Mouse (Mus musculus): ENCODE results near the gene Sncg. TPM values are rescaled to one million over a fixed set of nuclear protein-coding genes. Genes with fewer than 3 reads are reported as not detected.
A peak's percentile ranks its signal among the peaks of the same experiment; 100 is the strongest.
"Not testable (repeated sequence)": the region's sequence is repeated elsewhere in the genome, so short reads cannot be mapped to it uniquely, and the experiment has no call there.

Gene Sncg
- 100 to 1,000 TPM in 1 of 4 experiments, 10 to 100 TPM in 3; 19.1 to 206 (median 82.2) TPM for total RNA-seq (2022)

DNA sequence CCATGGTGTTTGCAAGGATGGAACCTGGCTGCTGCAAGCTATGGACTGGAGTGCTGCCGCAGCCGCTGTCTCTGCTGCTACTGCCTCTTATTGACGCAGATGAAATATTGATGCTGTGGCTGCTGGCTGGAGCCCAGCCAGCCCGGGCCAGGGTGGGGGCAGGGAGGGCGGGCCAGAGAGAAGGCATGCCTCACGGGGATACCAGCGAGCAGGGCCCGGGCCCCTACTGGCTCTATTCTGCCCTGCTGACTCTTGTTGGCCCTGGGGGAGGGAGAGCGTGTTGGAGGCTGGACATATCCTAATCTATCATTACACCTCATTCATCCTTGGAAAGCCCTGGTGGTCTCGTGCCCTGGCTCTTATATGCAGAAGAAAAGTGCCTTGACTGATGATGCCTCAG is at the start of gene Sncg:
Gene Sncg (minus strand): TSS at position 213 of the 400 bp plus-strand sequence.
- DNase-seq: no peak

DNA sequence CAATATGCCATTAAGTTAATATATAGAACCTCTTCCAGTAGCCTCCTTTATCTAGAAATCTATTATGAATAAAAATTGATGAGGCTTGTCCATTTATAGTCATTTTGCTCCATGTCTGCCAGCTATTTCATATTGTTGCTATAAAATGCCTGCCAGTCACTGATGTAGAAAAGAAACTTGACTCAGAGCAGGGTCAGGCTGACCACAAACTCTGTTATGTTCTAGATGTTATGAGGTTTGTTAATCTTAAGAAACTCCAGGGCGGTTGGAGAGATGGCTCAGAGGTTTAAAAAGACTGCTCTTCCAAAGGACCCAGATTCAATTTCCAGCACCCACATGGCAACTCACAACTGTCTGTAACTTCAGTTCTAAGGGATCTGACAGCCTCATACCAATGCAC is 46.5 kb upstream of the Sncg start:
- no peak for DNase-seq

DNA sequence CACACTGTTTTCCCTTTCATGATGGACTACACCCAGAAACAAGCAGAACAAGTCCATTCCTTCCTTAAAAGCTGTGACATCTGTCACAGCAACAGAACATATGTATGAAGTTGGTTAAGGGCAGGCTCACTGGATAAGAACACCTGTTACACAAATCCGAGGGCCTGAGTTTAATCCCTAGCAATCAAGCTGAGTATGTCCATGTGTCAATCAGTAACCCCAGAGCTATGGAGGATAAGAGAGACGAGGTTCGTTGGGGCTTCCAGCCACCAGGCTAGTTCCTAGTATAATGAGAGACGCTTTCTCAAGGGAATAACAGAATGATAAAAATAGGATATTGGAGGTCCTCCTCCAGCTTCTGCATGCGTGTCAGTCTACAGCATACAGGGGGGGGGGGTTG is 42.9 kb upstream of the Sncg start:
- no peak for DNase-seq

DNA sequence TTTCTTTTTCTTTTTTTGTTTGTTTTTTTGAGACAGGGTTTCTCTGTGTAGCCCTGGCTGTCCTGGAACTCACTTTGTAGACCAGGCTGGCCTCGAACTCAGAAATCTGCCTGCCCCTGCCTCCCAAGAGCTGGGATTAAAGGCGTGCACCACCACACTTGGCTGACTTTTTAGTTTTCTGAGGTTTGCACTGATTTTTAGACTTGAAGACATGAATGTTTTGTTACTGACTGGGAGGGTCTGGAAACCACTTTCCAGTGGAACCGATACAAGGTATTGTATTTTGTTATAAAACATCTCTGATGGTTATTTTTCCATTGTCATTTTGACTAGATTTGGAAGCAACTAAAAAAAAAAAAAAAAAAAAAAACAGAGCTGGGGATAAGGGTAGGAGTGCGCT is 42.4 kb upstream of the Sncg start:
- DNase-seq: not testable (repeated sequence)

DNA sequence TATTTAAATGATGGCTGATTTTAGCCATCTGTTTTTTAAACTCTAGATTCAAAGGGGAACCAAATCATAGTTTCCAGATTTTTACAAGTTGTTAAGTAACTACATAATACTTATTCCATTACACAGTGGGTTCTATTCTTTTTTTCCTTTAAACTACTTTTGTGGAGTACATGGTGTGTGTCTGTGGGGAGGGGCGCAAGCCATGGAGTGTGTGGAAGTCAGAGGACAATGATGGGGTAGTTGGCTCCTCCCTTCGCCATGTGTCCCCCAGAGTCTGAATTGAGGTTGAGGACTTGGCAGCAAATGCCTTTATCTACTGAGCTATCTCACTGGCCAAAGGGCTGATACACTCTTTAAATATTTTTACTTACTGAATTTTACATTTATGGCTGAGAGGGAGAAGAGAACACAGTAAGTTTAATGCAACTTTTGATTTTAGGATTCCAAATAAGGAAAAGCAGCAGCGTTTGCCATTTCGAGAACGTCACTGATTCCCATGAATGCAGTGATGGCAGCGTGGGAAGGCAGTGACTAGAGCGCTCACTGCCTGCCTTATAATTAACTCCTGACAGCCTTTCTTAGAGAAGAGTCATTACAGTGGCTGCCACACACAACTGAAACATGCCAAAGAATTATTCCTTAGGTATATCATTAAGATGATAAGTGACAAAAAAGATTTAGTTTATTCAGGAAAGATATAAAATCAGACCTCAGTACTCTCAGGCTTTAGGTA is 37.7 kb upstream of the Sncg start:
- no peak for DNase-seq

DNA sequence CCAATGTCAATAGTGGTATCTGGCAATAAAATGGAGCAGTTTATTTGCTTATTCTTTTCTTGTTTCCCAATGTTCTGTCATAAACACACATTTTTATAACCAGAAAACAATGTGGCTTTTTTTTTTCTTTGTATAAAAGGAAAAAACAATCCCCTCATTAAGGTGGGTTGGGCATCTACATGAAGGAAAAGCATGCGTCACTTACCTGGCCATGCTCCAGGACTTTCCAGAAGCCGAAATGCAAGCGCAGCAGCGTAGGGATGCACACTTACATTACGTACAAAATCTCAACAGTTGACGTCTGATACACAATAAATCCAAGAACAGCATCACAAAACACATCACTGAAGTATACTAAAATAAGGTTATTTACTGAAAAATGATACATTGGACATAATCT is 36.1 kb upstream of the Sncg start:
- no peak for DNase-seq

DNA sequence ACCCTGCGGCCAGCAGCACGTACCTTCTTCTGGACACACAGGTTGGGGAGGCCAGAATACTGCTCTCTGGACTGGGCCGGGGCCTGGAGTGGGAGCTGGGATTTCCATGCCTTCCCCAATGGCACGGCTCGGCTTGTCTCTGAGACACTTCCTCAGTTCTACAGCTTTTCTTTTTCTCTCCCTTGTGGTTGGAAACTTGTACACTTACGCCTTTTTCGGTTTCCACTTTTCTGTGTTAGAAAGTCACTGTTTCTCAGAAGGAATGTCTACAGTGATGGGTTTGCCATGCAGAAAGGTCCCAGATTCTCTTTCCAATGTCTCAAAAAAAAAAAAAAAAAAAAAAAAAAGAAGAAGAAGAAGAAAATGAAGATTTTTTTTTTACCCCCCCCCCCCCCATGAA is 28.8 kb upstream of the Sncg start:
- DNase-seq: no peak

DNA sequence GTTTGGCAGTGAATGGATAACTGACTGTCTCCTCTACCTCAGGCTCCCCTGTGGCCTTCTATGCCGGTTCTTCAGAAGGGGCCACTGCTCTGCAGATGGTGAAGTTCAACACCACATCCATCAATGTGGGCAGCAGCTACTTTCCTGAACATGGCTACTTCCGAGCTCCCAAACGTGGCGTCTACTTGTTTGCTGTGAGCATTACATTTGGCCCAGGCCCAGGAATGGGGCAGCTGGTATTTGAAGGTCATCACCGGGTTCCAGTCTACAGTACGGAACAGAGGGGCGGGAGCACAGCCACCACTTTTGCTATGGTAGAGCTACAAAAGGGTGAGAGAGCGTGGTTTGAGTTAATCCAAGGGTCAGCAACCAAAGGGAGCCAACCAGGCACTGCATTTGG is 28.3 kb upstream of the Sncg start:
- no peak for DNase-seq

DNA sequence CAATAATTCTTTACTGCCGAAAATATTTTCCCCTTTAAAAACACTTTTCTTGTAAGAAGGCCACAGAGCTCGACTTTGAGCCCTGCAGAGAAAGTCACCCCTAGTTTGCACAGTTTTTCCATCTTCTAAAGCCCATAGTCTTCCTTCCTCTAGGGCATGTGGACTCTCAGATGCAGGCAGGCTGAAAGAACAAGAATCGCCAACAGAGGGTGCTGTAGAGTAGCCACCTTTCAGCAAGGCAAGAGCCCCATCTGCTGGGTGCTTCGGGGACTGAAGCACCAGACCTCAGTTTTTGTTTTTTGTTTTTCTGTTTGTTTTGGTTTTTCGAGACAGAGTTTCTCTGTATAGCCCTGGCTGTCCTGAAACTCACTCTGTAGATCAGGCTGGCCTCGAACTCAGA is 26.5 kb upstream of the Sncg start:
- DNase-seq: peak; percentile 60

DNA sequence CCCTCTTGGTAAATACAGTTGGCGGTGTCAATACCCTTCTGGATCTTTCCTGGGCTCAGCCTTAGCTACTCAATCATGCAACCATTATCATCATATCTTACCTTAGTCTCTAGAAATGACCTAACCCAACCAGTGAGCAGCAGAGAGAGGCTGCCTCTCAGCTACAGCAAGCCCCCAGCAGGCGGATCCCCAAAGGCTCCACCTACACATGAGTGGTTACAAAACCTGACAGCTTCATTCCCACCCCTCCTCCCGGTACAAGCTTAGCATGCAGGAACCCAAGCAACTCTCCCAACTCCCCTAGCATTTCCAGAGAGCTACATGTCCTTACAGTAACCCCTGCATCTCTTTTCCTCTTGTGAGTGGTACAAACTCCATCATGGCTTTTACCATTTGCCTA is 25.4 kb upstream of the Sncg start:
- no peak for DNase-seq

DNA sequence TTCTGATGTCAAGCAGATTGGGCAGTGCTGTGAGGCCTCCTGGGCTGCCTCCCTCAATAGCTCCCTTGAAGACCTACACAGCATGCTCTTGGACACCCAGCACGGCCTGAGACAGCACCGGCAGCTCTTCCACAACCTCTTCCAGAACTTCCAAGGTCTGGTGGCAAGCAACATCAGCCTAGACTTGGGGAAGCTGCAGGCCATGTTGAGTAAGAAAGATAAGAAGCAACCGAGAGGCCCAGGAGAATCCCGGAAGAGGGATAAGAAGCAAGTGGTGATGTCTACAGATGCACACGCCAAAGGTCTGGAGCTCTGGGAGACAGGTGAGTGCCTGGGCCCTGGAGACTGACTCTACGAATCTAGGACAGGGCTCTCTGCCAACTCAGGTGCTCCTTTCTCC is 24.7 kb upstream of the Sncg start:
- no peak for DNase-seq

DNA sequence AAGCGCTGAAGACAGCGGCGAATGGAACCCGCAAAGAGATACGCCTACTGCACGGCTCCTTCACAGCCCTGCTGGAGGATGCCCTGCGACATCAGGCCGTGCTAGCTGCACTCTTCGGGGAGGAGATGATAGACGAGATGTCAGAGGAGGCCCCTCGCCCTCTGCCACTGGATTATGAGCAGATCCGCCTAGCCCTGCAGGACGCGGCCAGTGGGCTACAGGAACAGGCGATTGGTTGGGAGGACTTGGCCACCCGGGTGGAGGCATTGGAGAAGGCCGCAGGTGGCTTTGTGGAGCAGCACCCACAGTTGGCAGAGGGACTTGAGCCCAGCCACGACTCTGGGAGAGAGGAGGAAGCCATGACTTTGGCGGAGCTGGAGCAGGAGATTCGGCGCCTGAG is 24.3 kb upstream of the Sncg start:
- DNase-seq: no peak

DNA sequence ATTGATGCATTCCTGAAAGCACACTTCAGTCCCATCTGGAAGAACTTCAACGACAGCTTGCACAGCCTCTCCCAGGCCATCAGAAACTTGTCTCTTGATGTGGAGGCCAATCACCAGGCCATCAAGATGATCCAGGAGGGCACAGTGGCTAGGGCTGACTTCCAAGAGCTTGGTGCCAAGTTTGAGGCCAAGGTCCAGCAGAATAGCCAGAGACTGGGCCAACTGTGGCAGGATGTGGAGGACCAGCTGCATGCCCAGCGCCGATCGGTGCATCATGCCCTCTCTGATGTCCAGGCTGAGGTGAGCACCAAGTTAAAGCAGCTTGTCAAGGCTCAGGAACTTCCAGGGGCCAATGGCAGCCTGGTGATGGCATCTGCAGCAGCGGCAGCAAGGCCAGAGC is 23.3 kb upstream of the Sncg start:
- DNase-seq: no peak

DNA sequence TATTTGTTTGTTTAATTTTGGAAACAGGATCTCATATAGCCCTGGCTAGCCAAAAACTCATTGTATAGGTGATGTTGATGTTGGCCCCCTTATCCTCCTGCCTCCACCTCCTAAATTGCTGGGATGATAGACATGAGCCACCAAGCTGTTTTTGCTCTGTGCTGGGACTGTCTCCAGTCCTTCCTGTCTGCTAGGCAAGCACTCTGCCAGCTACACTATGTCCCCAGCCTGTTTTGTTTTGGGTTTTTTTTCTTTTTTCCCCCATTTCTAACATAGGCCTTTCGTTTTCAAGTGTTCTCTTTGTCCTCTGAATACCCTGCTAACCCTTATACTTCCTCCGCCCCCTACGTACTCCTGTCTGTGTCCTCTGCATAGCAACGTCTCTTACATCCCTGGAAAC is 18.7 kb upstream of the Sncg start:
- DNase-seq: no peak

DNA sequence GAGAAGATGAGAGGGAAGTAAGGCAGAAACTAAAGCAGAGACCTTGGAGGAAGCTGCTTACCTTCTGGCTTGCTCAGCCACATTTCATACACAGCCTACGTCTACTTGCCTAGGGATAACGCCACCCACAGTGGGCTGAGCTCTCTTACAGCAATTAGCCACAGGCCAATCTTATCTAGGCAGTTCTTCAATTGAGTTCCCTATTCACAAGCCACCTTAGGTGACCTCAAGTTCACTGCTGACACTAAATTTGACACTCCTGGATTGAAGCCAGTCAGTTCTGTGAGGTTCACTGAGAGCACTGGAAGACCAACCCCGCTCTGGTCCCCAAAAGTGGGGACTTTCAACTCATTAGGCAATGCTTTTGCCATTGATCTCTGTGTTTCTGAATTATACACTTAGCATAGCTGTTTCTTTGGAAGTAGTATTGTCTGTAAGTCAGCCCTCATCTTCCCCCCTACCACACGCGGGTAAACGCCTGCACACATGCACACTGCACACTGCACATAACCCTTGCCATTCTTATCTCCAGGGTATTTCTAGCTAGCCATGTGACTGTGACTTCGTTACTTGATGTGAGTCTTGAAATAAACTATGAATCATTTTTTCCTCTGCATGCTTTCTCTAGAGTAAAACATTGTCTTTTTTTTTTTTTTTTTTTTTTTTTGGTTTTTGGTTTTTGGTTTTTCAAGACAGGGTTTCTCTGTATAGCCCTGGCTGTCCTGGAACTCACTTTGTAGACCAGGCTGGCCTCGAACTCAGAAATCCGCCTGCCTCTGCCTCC is 8.5 kb upstream of the Sncg start:
- DNase-seq: no peak

DNA sequence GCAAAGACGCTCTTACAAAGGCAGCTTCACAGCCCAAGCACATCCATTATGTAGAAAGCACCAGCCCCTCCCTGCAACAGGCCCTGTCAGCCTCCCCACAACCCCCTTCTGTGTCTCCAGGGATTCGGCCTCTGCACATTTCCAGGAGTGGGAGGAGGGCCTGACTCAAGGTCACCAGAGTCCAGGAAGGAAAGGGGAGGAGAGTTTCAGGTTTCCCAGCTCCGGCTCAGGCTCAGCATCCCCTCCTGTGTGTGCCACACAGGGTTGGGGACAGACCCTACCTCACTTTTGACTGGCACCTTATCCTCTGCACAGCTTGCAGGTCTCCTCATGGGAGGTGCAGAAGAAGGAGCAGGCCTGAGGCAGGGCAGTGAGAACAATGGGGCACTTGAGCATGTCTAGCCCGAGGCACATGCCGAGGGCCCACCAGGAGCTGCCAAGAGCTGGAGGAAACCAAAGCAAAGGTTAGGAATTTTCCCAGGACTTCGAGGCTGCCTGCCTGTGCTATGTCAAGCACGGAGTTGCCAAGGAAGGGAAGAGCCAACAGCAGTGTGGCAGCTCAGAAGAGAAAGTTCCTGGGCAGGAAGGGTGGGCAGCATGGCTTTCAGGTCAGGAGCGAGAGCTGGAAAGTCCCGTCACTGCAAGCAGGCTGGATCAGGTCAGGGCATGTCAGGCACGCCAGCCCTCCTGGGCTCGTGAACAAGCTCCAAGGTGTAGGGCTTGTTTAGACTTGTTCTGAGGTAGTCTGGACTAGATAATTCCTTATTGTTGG is 4.2 kb upstream of the Sncg start:
- DNase-seq: peak; percentile 65

DNA sequence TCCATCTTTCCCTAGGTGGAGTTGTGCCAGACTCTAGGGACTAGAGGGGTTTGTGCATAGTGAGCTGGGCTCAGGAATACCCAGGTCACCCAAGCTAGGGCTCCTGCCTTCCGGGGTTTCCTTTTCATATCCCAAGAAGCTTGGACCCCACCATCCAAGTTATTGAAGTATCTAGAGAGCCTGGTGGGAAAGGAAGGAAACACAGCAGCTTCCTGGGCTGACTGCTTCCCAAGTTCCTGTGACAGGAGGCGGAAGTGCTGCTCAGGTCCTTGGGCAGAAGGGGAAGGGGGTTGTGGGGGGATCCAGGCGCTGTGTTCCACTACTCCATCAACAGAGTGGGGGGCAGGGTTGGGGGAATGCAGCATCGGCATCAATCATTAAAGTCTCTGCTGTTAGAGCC is 2.5 kb upstream of the Sncg start:
- DNase-seq: no peak

DNA sequence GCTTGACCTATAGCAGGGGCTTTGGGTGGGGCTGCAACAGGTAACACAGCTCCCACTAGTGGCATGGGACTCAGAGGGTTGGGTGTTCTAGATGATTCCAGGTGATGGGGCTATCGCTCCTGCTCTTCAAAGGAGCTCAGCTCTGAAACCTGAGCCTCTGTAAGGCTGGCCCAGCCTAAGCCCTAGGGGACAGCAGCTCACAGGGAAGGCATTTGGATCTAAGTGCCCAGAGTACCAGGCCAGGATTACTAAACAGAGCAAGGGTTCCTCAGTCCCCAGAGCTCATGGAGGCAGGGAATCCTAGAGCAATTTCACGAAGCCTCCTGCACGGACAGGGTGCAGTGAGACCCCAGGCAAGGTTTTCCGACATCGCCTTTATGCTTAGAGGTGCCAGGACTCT is 1.4 kb upstream of the Sncg start:
- no peak for DNase-seq

DNA sequence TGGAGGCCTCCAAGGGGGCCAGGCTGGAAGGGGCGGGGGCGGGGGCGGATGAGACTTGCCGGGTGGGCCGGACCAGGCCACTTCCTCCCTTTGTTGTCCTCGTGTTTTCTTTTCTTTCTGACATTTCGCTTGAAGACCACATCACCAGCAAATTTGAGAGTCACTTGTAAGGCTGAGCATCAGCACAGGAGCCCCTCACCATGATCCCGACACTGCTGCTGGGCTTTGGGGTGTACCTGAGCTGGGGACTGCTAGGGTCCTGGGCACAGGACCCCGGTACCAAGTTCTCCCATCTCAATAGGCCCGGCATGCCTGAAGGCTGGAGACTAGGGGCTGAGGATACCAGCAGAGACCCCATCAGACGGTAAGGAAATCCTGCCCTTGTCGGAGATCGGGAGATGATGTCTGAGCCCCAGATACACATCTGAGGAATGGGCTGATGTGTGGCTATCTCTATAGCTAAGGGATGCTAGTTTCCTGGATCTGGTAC is 871 bp upstream of the Sncg start, which contains the start of gene Mmrn2:
Gene Mmrn2 (plus strand): TSS at position 51 of the 490 bp plus-strand sequence.
- DNase-seq: no peak

DNA sequence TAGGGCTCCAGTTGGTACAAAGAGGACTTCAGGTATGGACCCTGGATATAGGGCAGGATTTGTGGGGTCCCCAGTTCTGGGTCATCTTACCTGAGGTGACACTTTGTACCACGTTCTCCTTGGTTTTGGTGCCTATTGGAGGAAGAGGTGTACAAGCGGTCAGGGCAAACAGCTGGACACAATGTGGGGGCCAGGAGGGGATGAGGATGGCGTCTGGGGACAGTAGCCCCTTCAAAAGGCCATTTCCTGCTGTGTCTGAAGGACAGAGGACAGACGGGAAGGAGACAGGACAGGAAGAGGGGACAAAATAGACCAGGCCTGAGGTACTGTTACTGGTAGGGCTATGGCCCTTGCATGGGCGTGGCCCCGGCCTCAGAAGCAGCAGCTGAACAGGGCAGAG is 1.0 kb downstream of the Sncg start:
- no peak for DNase-seq

DNA sequence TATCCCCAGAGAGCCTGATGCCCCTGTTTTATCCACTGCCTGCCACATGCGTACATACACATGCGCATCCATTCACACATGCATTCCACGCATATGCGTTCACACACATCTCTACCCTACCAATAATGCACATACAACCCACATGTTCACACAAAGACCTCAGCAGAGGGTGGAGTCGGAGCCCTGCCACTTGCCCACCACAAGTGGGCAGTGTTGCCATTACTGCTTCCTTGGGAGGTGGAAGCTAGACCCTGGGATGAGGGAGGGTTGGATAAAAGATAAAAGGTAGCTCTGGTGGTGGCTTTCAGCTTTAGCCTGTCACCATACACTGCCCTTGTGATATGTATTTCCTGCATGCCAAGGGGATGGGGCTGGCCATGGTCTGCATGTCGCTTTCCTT is 1.9 kb downstream of the Sncg start:
- DNase-seq: no peak

DNA sequence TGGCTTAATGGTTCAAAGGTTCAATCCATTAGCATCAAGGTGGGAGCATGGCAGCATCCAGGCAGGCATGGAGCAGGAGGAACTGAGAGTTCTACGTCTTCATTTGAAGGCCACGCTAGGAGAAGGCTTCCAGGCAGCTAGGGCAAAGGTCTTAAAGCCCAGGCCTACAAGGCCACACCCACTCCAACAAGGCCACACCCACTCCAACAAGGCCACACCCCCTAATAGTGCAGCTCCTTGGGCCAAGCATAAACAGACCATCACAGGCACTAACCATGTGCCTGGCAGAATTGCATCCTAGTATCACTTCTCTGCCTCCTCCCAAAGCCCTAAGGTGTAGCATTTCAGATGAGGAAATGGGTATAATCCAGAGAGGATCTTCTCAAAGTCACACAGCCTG is 2.8 kb downstream of the Sncg start:
- DNase-seq: no peak

DNA sequence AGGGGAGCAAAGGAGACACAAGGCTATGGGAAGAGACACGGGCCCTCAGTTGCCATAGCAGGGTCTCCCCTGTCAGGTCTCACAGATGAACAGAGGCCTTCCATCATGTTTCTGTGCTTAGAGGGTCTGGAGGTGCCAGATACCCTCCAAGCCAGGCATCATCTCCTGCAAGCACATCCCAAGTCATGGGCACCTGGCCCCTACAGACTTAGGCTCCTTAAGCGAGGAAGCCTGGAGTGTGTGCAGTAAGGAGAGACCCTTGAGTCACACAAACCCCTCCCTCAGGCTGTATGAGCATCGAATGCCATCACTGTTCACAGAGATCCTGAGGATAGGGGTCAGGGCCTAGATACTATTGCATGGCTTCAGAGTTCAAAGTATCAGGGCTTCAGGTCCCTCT is 3.7 kb downstream of the Sncg start:
- no peak for DNase-seq
